Mouse (Mus musculus) cerebellum, adult 9-10 months (tissue): Measurements from ENCODE around the gene Nectin1.
A peak's percentile ranks its signal among the peaks of the same experiment; 100 is the strongest.

Source experiments
- DNase-seq: peaks from one replicate; pipeline ENCODE4 v3.0.0; 2022

Nectin1 gene

DNA sequence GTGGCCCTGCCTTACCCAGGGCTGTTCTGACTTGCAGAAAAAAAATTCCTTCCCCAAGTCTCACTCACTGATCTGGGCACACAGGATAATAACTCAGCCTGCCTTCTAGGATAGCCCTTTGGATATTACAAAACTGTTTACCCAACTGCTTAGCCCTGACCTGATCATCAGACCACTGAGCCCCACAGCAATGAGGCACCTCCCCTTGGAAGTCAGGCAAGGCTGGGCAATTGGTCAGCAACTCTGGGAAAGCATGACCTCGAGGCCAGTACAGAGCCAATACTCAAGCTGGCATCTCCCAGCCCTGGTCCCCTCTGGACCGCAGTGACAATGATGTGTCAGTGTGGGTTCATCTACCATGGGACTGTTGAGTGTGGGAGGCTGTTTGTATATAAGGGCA lies 69.4 kb downstream of the Nectin1 start:
- DNase-seq: no peak

DNA sequence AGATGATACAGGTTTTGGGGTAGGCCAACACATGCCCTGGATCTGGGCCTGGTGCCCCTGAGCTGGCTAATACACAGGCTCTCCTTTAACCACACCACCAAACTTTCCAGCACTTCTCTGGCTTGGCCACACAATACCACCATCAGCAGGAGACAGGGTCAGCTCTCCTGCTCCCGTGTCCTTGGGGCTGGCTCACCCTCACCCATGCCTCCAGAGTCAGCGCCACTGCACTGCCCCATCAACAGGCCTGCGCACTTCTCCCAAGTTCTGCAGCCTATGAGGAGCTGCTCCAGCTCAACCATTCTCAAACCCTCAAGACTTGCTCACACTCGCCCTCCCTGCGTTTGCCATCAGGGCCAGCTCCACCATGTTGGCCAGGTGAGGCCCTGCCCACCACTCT lies 78.4 kb downstream of the Nectin1 start:
- no peak for DNase-seq

DNA sequence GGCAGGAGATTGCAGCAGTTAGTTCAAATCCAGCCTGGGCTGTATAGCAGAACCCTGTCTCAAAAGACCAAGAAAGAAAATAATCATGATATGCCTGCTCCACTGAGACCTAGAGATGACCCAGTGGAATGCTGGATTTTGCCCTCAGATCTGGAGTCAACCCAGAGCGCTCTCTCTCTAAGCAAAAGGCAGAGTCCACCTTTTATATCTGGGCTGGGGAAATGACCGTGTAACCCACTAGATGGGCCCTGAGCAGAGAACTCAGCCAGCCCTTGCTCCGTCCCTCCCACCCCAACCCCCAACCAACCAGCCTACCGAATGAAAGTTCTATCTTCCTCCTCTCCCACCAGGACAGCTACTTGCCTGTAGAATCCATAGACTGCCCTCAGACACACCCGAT lies 81.4 kb downstream of the Nectin1 start:
- DNase-seq: no peak

DNA sequence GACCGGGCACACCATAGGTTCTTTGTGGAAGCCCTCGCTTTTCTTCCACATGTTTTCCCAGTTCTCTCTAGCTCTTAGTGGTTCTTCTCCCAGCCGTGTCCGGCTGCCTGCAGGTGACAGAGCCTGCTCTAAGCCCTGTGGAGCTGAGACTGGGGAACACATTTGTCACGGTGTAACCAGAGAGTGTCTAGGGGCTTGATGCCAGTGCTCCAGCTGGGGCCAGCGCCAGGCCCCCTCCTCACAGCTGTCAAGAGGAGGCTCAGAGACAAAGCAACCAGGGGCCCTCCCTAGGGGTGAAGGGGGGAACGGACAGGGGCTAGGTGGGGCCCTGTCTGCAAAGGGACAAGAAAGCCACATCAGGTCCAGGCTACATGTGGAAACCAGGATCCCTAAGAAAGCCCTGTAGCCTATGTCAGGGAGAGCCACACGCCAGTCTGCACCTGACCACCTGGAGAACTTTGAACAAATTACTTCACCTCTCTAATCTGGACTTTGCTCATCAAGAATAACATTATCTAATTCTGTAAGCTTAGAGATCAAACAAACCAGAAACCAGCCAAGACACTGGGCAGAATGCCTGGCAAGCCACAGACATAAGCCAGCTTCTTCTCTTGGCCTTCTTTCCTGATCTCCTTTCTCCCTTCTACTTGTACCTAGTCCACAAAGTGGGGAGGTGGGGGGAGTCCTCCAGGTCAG lies 82.9 kb downstream of the Nectin1 start:
- no peak for DNase-seq

- peak; percentile 18 for DNase-seq
These were observed 83.8 kb downstream of the Nectin1 start for GRCm38 (mm10) chr9:43827593-43827992.

GRCm38 (mm10) chr9:43828960-43829359 lies 85.2 kb downstream of the Nectin1 start:
- DNase-seq: no peak

DNA sequence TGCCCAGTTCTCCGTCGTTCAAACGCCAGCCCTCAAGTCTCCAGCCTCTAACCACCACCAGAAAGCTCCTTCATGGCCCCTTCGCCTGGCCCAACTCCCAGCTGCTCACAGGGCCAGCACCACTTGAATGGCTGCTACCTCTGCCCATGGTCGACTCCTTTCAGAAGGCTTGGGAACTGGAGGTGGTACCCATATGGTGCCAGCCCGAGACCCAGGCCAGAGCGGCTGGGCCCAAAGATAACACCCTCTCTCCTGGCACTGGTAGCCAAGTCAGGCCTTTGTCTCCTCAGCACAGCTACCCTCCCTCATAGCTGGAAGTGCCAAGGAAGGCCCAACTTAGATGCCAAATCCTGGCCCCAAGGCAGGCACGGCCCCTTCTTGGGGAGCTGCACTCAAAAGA lies 89.4 kb downstream of the Nectin1 start:
- DNase-seq: no peak

GRCm38 (mm10) chr9:43834283-43834682 lies 90.5 kb downstream of the Nectin1 start:
- DNase-seq: no peak

DNA sequence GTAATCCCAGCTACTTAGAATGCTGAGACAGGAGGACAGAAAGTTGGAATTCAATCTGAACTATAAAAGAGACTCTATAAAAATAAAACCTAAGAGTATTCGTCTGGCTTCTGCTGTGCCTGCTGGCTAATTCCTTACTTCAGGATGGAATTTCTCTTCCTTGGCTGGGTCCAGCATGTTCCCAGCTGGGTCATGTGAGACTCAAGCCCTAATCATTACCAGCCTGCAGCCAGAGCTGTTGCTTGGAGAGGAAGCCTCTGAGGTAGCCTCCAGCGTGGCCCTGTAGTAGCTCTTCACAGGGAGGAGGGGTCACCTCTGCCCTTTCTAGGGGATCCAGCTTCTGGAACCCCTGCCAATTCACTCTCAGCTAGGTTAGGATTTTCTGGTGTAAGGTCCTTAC lies 94.8 kb downstream of the Nectin1 start:
- DNase-seq: no peak

GRCm38 (mm10) chr9:43842921-43843577 lies 99.3 kb downstream of the Nectin1 start:
- DNase-seq: no peak

DNA sequence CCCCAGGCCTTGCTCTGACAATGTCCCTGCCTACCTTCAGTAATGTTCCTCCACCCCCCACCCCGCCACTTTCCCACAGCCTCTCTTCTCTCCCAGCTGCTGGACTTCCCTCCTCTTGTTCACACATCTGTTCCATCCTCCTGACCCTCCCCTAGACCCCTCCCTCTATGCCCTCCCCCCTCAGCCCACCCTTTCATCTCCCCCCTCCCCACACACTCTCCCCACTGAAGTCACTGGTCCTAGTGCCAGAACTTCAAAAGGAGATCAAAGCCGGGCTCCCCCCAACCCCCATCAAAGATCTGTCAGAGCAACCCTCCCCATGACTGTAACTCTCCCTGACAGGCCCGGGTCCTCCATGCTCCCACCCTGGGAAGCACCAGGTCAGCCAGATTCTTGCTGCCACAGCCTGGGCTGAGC lies 99.9 kb downstream of the Nectin1 start:
- DNase-seq: no peak

- DNase-seq: peak; percentile 58
These were observed 102.1 kb downstream of the Nectin1 start for GRCm38 (mm10) chr9:43845660-43846455.

GRCm38 (mm10) chr9:43847861-43848260 lies 104.1 kb downstream of the Nectin1 start:
- no peak for DNase-seq

GRCm38 (mm10) chr9:43850281-43850680 lies 106.5 kb downstream of the Nectin1 start:
- DNase-seq: no peak

- no peak for DNase-seq
These were observed 107.4 kb downstream of the Nectin1 start for GRCm38 (mm10) chr9:43851154-43851553.

- DNase-seq: no peak
These were observed 112.1 kb downstream of the Nectin1 start for GRCm38 (mm10) chr9:43855887-43856286.
